Mouse (Mus musculus) midbrain, postnatal 0 days (tissue): ENCODE data around the gene Prickle1. TPM values are rescaled to one million over a fixed set of nuclear protein-coding genes. Genes with fewer than 3 reads are reported as not detected.

Source experiments
- ATAC-seq: fragments of 200-750 bp; cut with Nextera tagmentation; 2 replicates; pipeline ENCODE4 v1.8.0; 2017; ENCODE audit warnings: moderate number of reproducible peaks, mild to moderate bottlenecking, moderate TSS enrichment, moderate library complexity; ENCODE audit not compliant: low FRiP score
- DNase-seq: peaks from one replicate; pipeline ENCODE4 v3.0.0-alpha.2; 2015; ENCODE audit warnings: low spot score
- H3K27ac ChIP-seq: fragments of 300-500 bp; sonication (generic); 2 replicates; pipeline ENCODE4 v1.5.1; 2014; ENCODE audit warnings: low read depth, mild to moderate bottlenecking, low read length, mixed read lengths
- H3K27me3 ChIP-seq: fragments of 300-500 bp; sonication (generic); 2 replicates; pipeline ENCODE4 v1.6.1; 2014; ENCODE audit warnings: low read length, control low read depth, mixed read lengths; ENCODE audit not compliant: insufficient read depth
- H3K36me3 ChIP-seq: fragments of 300-500 bp; sonication (generic); 2 replicates; pipeline ENCODE4 v1.6.1; 2014; ENCODE audit warnings: low read length, control low read depth, mixed read lengths; ENCODE audit not compliant: insufficient read depth
- H3K4me1 ChIP-seq: fragments of 300-500 bp; sonication (generic); 2 replicates; pipeline ENCODE4 v1.6.1; 2014; ENCODE audit warnings: mild to moderate bottlenecking, control low read depth, antibody characterized with exemption, low read length, mixed read lengths; ENCODE audit not compliant: insufficient read depth
- H3K4me2 ChIP-seq: fragments of 300-500 bp; sonication (generic); 2 replicates; pipeline ENCODE4 v1.6.1; 2014; ENCODE audit warnings: low read depth, mild to moderate bottlenecking, low read length, mixed read lengths; ENCODE audit not compliant: poor library complexity, severe bottlenecking
- H3K4me3 ChIP-seq: fragments of 300-500 bp; sonication (generic); 2 replicates; pipeline ENCODE4 v1.5.1; 2014; ENCODE audit warnings: low read depth, mild to moderate bottlenecking, low read length, moderate library complexity
- H3K9ac ChIP-seq: fragments of 300-500 bp; sonication (generic); replicated peaks from 2 replicates; pipeline ENCODE4 v1.6.1; 2014; ENCODE audit warnings: mild to moderate bottlenecking, low read length, moderate library complexity, mixed read lengths; ENCODE audit not compliant: poor library complexity, severe bottlenecking
- H3K9me3 ChIP-seq: fragments of 300-500 bp; sonication (generic); 2 replicates; pipeline ENCODE4 v1.6.1; 2016; ENCODE audit warnings: low read length, control low read depth
- CTCF ChIP-seq: IDR thresholded peaks from 2 replicates; pipeline ENCODE4 v1.5.1; 2016; ENCODE audit warnings: antibody characterized with exemption, mild to moderate bottlenecking
- WGBS: fragments of 180-500 bp; shearing (Covaris S2); extraction: QIAGEN DNeasy Blood & Tissue Kit; methylation state at CpG from one replicate; pipeline ENCODE4 v1.1.7; 2014; 5-methylcytosine and 5-hydroxymethylcytosine counted together
- polyA plus RNA-seq: library from polyadenylated mRNA; unstranded; fragments of >200 nt; fragmentation: Nextera tagmentation; extraction: Ambion mirVana; gene quantifications from 2 replicates; pipeline ENCODE4 v1.2.1, GENCODE M21; 2015
- total RNA-seq: library from RNA; depleted of rRNA; stranded (reverse); fragments of >200 nt; gene quantifications from 2 replicates; pipeline ENCODE4 v1.2.3, GENCODE M21; 2014

Prickle1 gene
- total and polyA plus RNA-seq, 2 experiments from 2014 or later: 13.7 to 16.3 TPM

- Histone ChIP-seq H3K4me2 (no peak overlapping the region), H3K9me3 (no peaks in the 10 kb centered on the region), H3K4me3 (no peak overlapping the region), H3K27me3 (no peaks in the 10 kb centered on the region), H3K9ac (no peak overlapping the region), H3K27ac (no peak overlapping the region), H3K4me1 (no peaks in the 10 kb centered on the region), H3K36me3 (no peaks in the 10 kb centered on the region)
- no peak for TF ChIP-seq CTCF
- no peak for ATAC-seq
- WGBS: 88% methylated on average over 12 of the region's 12 CpGs
- no peak for DNase-seq
These were observed 41.4 kb downstream of the Prickle1 start for GRCm38 (mm10) chr15:93554203-93554851.

GRCm38 (mm10) chr15:93552169-93552568 lies 43.5 kb downstream of the Prickle1 start:
- Histone ChIP-seq H3K4me1 (no peaks in the 10 kb centered on the region), H3K36me3 (no peaks in the 10 kb centered on the region), H3K9me3 (no peaks in the 10 kb centered on the region), H3K27me3 (no peaks in the 10 kb centered on the region), H3K27ac (no peak overlapping the region), H3K4me3 (no peak overlapping the region), H3K4me2 (peak overlapping the region; percentile 13; the same call in 1 of the 2 replicates), H3K9ac (no peak overlapping the region)
- TF ChIP-seq CTCF: no peak
- WGBS: 7% methylated on average over 9 of the region's 9 CpGs
- ATAC-seq (no peak), DNase-seq (peak; percentile 47)

- Histone ChIP-seq H3K36me3 (no peaks in the 10 kb centered on the region), H3K27me3 (no peaks in the 10 kb centered on the region), H3K9me3 (no peaks in the 10 kb centered on the region), H3K4me1 (no peaks in the 10 kb centered on the region), H3K9ac (no peak overlapping the region), H3K4me2 (no peak overlapping the region), H3K4me3 (no peak overlapping the region), H3K27ac (no peak overlapping the region)
- no peak for TF ChIP-seq CTCF
- WGBS: 83% methylated on average over 9 of the region's 9 CpGs
- ATAC-seq (no peak), DNase-seq (no peak)
These were observed 47.4 kb downstream of the Prickle1 start for GRCm38 (mm10) chr15:93548297-93548696.

GRCm38 (mm10) chr15:93539415-93539814 lies 56.3 kb downstream of the Prickle1 start:
- no peak for ATAC-seq
- TF ChIP-seq CTCF: no peak

GRCm38 (mm10) chr15:93538551-93539205 lies 57.0 kb downstream of the Prickle1 start:
- Histone ChIP-seq H3K27me3 (no peaks in the 10 kb centered on the region), H3K27ac (no peak overlapping the region), H3K9me3 (no peaks in the 10 kb centered on the region), H3K4me3 (no peak overlapping the region), H3K4me1 (no peaks in the 10 kb centered on the region), H3K4me2 (no peak overlapping the region), H3K36me3 (no peaks in the 10 kb centered on the region), H3K9ac (no peak overlapping the region)
- DNase-seq: no peak
- no peak for ATAC-seq
- no peak for TF ChIP-seq CTCF
- 93% methylated on average over 21 of the region's 21 CpGs for WGBS

More at GRCm38 (mm10) chr15:93539415-93539814, 56.3 kb downstream of the Prickle1 start:
- 81% methylated on average over 3 of the region's 3 CpGs for WGBS
- H3K36me3 ChIP-seq: no peaks in the 10 kb centered on the region
- H3K9ac ChIP-seq: no peak overlapping the region
- no peak overlapping the region for H3K4me2 ChIP-seq
- no peaks in the 10 kb centered on the region for H3K9me3 ChIP-seq
- no peak for DNase-seq
- no peak overlapping the region for H3K4me3 ChIP-seq
- H3K4me1 ChIP-seq: no peaks in the 10 kb centered on the region
- no peaks in the 10 kb centered on the region for H3K27me3 ChIP-seq
- H3K27ac ChIP-seq: no peak overlapping the region

- H3K4me2 ChIP-seq: no peak overlapping the region
- H3K4me1 ChIP-seq: no peaks in the 10 kb centered on the region
- no peaks in the 10 kb centered on the region for H3K36me3 ChIP-seq
- H3K9ac ChIP-seq: no peak overlapping the region
- no peak for DNase-seq
- H3K9me3 ChIP-seq: no peaks in the 10 kb centered on the region
- 88% methylated on average over 7 of the region's 7 CpGs for WGBS
- H3K27ac ChIP-seq: no peak overlapping the region
- H3K27me3 ChIP-seq: no peaks in the 10 kb centered on the region
- H3K4me3 ChIP-seq: no peak overlapping the region
- no peak for TF ChIP-seq CTCF
- ATAC-seq: no peak
These were observed 57.9 kb downstream of the Prickle1 start for GRCm38 (mm10) chr15:93537745-93538144.
